Mouse (Mus musculus) intestine, postnatal 0 days (tissue): ENCODE measurements at regions not wholly inside any gene's neighbourhood (a gene's known extent, or its start where the extent isn't known, plus 50 kb on each side); places are given as distances from the start of the nearest gene placed in this dataset.
A peak's percentile ranks its signal among the peaks of the same experiment; 100 is the strongest.

Experiments
- ATAC-seq: fragments of 200-750 bp; cut with Nextera tagmentation; 2 replicates; pipeline ENCODE4 v1.8.0; 2017; ENCODE audit warnings: mild to moderate bottlenecking, moderate TSS enrichment, moderate library complexity
- H3K27ac ChIP-seq: fragments of 300-500 bp; sonication (generic); 2 replicates; pipeline ENCODE4 v1.5.1; 2014; ENCODE audit warnings: mild to moderate bottlenecking, low read depth, low read length, moderate library complexity
- H3K27me3 ChIP-seq: fragments of 300-500 bp; sonication (generic); replicated peaks from 2 replicates; pipeline ENCODE4 v1.6.1; 2014; ENCODE audit warnings: low read length, mixed read lengths; ENCODE audit not compliant: control insufficient read depth, insufficient read depth
- H3K36me3 ChIP-seq: fragments of 300-500 bp; sonication (generic); 2 replicates; pipeline ENCODE4 v1.6.1; 2014; ENCODE audit warnings: mild to moderate bottlenecking, moderate library complexity; ENCODE audit not compliant: control insufficient read depth, insufficient read depth
- H3K4me1 ChIP-seq: fragments of 300-500 bp; sonication (generic); replicated peaks from 2 replicates; pipeline ENCODE4 v1.6.1; 2014; ENCODE audit warnings: antibody characterized with exemption, low read length, mixed read lengths; ENCODE audit not compliant: control insufficient read depth, insufficient read depth
- H3K4me2 ChIP-seq: fragments of 300-500 bp; sonication (generic); replicated peaks from 2 replicates; pipeline ENCODE4 v1.6.1; 2014; ENCODE audit warnings: low read depth, mild to moderate bottlenecking, moderate library complexity
- H3K4me3 ChIP-seq: fragments of 300-500 bp; sonication (generic); 2 replicates; pipeline ENCODE4 v1.5.1; 2014; ENCODE audit warnings: low read depth, low read length
- H3K9ac ChIP-seq: fragments of 300-500 bp; sonication (generic); 2 replicates; pipeline ENCODE4 v1.6.1; 2014; ENCODE audit warnings: mild to moderate bottlenecking, low read depth, low read length
- H3K9me3 ChIP-seq: fragments of 300-500 bp; sonication (generic); 2 replicates; pipeline ENCODE4 v1.6.1; 2016; ENCODE audit warnings: mixed run types; ENCODE audit not compliant: control insufficient read depth
- CTCF ChIP-seq: sonication (generic); IDR thresholded peaks from 2 replicates; pipeline ENCODE4 v1.5.1; 2016; ENCODE audit warnings: low read depth, mild to moderate bottlenecking, control low read depth, antibody characterized with exemption, moderate library complexity
- WGBS: fragments of 180-500 bp; shearing (Covaris S2); extraction: QIAGEN DNeasy Blood & Tissue Kit; methylation state at CpG from one replicate; pipeline ENCODE4 v1.1.7; 2014; 5-methylcytosine and 5-hydroxymethylcytosine counted together

GRCm38 (mm10) chr19:49563612-49564256 is 1114.7 kb downstream of the Sorcs1 start:
- no peaks in the 10 kb centered on the region for H3K27me3 ChIP-seq
- 63% methylated on average over 3 of the region's 3 CpGs for WGBS
- no peaks in the 10 kb centered on the region for H3K4me1 ChIP-seq
- no peak overlapping the region for H3K9ac ChIP-seq
- H3K36me3 ChIP-seq = no peaks in the 10 kb centered on the region
- H3K27ac ChIP-seq = no peak overlapping the region
- TF ChIP-seq CTCF = no peak
- ATAC-seq = no peak
- no peaks in the 10 kb centered on the region for H3K9me3 ChIP-seq
- H3K4me3 ChIP-seq = no peak overlapping the region
- no peak overlapping the region for H3K4me2 ChIP-seq

- H3K27me3 ChIP-seq = no peaks in the 10 kb centered on the region
- H3K27ac ChIP-seq = no peak overlapping the region
- no peak for ATAC-seq
- peak; percentile 69 for TF ChIP-seq CTCF
- H3K4me3 ChIP-seq = no peak overlapping the region
- no peaks in the 10 kb centered on the region for H3K4me1 ChIP-seq
- H3K36me3 ChIP-seq = no peaks in the 10 kb centered on the region
- H3K4me2 ChIP-seq = no peak overlapping the region
- H3K9me3 ChIP-seq = no peaks in the 10 kb centered on the region
- H3K9ac ChIP-seq = no peak overlapping the region
- WGBS = 64% methylated on average over 13 of the region's 13 CpGs
Measured at GRCm38 (mm10) chr19:49539445-49540407, 1138.7 kb downstream of the Sorcs1 start.
